26 mouse cellular contexts compared by ENCODE assay signal in the genomic region with DNA sequence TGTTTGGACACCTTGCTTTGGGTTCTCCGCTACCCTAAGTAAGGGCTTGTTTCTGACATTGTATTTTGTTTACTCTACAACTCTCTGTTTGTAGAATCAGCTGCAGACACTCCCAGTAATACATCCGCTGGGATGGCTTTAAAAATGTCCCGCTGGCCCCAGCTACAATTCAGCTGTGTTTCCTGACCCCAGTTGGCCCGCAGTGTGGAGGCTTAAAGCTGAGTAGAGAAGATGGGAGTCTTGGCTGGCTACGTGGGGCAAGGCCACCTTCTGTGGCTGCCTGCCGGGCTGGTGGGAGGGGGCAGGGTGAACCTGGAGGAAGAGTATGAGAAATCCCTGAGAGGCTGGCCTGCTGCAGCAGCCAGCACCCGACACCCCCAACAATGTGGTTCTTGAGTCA. TPM values are rescaled to one million over a fixed set of nuclear protein-coding genes. Genes with fewer than 3 reads are reported as not detected.
DNase-seq lines count a peak whose midpoint lies in the region; ATAC-seq and TF ChIP-seq lines count a peak whose summit lies in the region.
"Had no signal": no experiment of that assay in that cellular context is flagged by ENCODE, and none has a peak within 500 bp of the region (broad histone marks: within the 10 kb centered on the region; RNA-seq: fewer than 3 reads in every experiment).

No protein-coding gene starts in this region.

- TF ChIP-seq EP300 in stomach, postnatal 0 days (optimal IDR thresholded peaks at IDR 0.05): no peak

- H3K9me3 ChIP-seq in stomach, postnatal 0 days (ENCODE audit: control insufficient read depth, low read length): no peaks in the 10 kb centered on the region
- H3K9me3 ChIP-seq: G1E; heart, embryonic 13.5 days; hindbrain, embryonic 12.5 days; intestine, embryonic 15.5 days; liver, embryonic 12.5 days; midbrain, embryonic 13.5 days had no signal

- H3K4me1 ChIP-seq in stomach, postnatal 0 days (replicated peaks; ENCODE audit: control insufficient read depth, insufficient read depth): no peaks in the 10 kb centered on the region
- H3K4me1 ChIP-seq: hindbrain, embryonic 12.5 days; liver, embryonic 12.5 days had no signal

- H3K36me3 ChIP-seq in stomach, postnatal 0 days (ENCODE audit: control insufficient read depth, insufficient read depth, low read length): no peaks in the 10 kb centered on the region; the same call in 1 of the 2 replicates
- H3K36me3 ChIP-seq: hindbrain, embryonic 12.5 days; midbrain, embryonic 13.5 days had no signal

- no peak overlapping the region for H3K9ac ChIP-seq in stomach, postnatal 0 days (ENCODE audit: low read length)
- H3K9ac ChIP-seq: heart, embryonic 13.5 days; hindbrain, embryonic 12.5 days; intestine, embryonic 15.5 days; liver, embryonic 12.5 days; liver, postnatal 0 days; midbrain, embryonic 13.5 days had no signal

- peak; percentile 3 for DNase-seq in heart, postnatal 4 days
- DNase-seq in heart, postnatal 36 days: no peak
- peak; percentile 42 for DNase-seq in lung, postnatal 10 days
- no peak for DNase-seq in lung, postnatal 14 days
- peak; percentile 39 for DNase-seq in gastrocnemius, postnatal 10 days
- no peak for DNase-seq in stomach, postnatal 0 days (ENCODE audit: low spot score)
- DNase-seq in layer of hippocampus, postnatal 10 days (ENCODE audit: low spot score in 2 of 2): no peak
- DNase-seq in layer of hippocampus, postnatal 14 days (ENCODE audit: low spot score in 2 of 2): no peak
- DNase-seq: adrenal gland, adult 8-10 months; cerebellum, adult 8-10 months; cerebellum, postnatal 25 days; heart, postnatal 10 days; kidney, adult 2 months; liver, postnatal 0 days; right cerebral cortex, postnatal 25 days; spleen, adult 18-20 months; thymus, postnatal 4 days had no signal

- H3K27me3 ChIP-seq in stomach, postnatal 0 days (ENCODE audit: control insufficient read depth, insufficient read depth, low read length): no peaks in the 10 kb centered on the region
- H3K27me3 ChIP-seq: heart, embryonic 13.5 days; hindbrain, embryonic 12.5 days; intestine, embryonic 15.5 days; liver, embryonic 12.5 days; midbrain, embryonic 13.5 days had no signal

- no peak for TF ChIP-seq CTCF in stomach, postnatal 0 days (IDR thresholded peaks at IDR 0.05; ENCODE audit: low read depth)

- intact Hi-C loops in heart, postnatal 36 days (cut with DNase I): no loop called here

- WGBS in stomach, postnatal 0 days: 39% methylated on average over 7 of the region's 7 CpGs

- H3K4me3 ChIP-seq in stomach, postnatal 0 days (ENCODE audit: low read depth, low read length): no peak overlapping the region
- H3K4me3 ChIP-seq: heart, embryonic 13.5 days; hindbrain, embryonic 12.5 days; intestine, embryonic 15.5 days; liver, embryonic 12.5 days; midbrain, embryonic 13.5 days had no signal

- H3K4me2 ChIP-seq in stomach, postnatal 0 days (replicated peaks; ENCODE audit: low read depth): no peak overlapping the region
- H3K4me2 ChIP-seq: heart, embryonic 13.5 days; hindbrain, embryonic 12.5 days; intestine, embryonic 15.5 days; liver, embryonic 12.5 days; midbrain, embryonic 13.5 days had no signal

- no peak overlapping the region for H3K27ac ChIP-seq in stomach, postnatal 0 days (replicated peaks)
- H3K27ac ChIP-seq: heart, embryonic 13.5 days; hindbrain, embryonic 12.5 days; hindbrain, postnatal 0 days; intestine, embryonic 15.5 days; liver, embryonic 12.5 days; macrophage; midbrain, embryonic 13.5 days had no signal

- 0 out of 2 replicates have a peak, but pooled peaks have one; percentile 24 for ATAC-seq in stomach, postnatal 0 days (ENCODE audit: low FRiP score, low TSS enrichment)
- ATAC-seq: forebrain, embryonic 14.5 days; hindbrain, postnatal 0 days; intestine, embryonic 15.5 days; liver, embryonic 12.5 days; liver, postnatal 0 days; midbrain, embryonic 13.5 days had no signal

RNA-seq across cellular contexts. Expression of a gene that starts 59.2 kb away (rescaled TPM):
- total RNA-seq in heart, postnatal 4 days (2021): 10 to 100 TPM; 10.4 to 13.6 TPM
- 1 to 10 TPM; 5.7 to 6.0 TPM for total RNA-seq in heart, postnatal 36 days (2021)
- 1 to 10 TPM; 5.2 to 5.8 TPM for total RNA-seq in gastrocnemius, postnatal 10 days (2021)
- 19.2 and 19.6 TPM in 2 replicates for polyA plus RNA-seq in stomach, postnatal 0 days (2015; fragmentation: Nextera tagmentation; extraction: Ambion mirVana)
- total RNA-seq in layer of hippocampus, postnatal 10 days (2021): 1 to 10 TPM; 3.5 to 6.0 TPM
- 1 to 10 TPM; 4.8 to 4.9 TPM for total RNA-seq in layer of hippocampus, postnatal 14 days (2021)

RNA-seq across cellular contexts. Expression of a gene that starts 59.6 kb away (rescaled TPM):
- total RNA-seq in heart, postnatal 4 days (2021): 100 to 1,000 TPM; 223 TPM
- 100 to 1,000 TPM; 248 to 254 TPM for total RNA-seq in heart, postnatal 36 days (2021)
- total RNA-seq in gastrocnemius, postnatal 10 days (2021): 100 to 1,000 TPM; 757 to 836 TPM
- 50.3 and 52.4 TPM in 2 replicates for polyA plus RNA-seq in stomach, postnatal 0 days (2015; fragmentation: Nextera tagmentation; extraction: Ambion mirVana)
- total RNA-seq in layer of hippocampus, postnatal 10 days (2021): 10 to 100 TPM; 52.7 to 55.7 TPM
- total RNA-seq in layer of hippocampus, postnatal 14 days (2021): 10 to 100 TPM; 53.6 to 57.2 TPM

Comparison
In these comparisons a context has a peak if more than half of its experiments do, and no peak if none do; other contexts are left out.
1. DNase-seq: peak in heart, postnatal 4 days (single experiment), lung, postnatal 10 days (single experiment) and gastrocnemius, postnatal 10 days (single experiment); none in heart, postnatal 36 days (0 of 2), lung, postnatal 14 days (single experiment), stomach, postnatal 0 days (single experiment), layer of hippocampus, postnatal 10 days (0 of 2) and layer of hippocampus, postnatal 14 days (0 of 2).